Mouse (Mus musculus) lung, postnatal 0 days (tissue): ENCODE data around the gene Sall1.

Source experiments
- CTCF ChIP-seq: IDR thresholded peaks from 2 replicates; pipeline ENCODE4 v1.5.1; 2016; ENCODE audit warnings: antibody characterized with exemption, mild to moderate bottlenecking
- EP300 ChIP-seq: IDR thresholded peaks from 2 replicates; pipeline ENCODE4 v1.6.1; 2016; ENCODE audit warnings: antibody characterized with exemption, mild to moderate bottlenecking, control low read depth

GRCm38 (mm10) chr8:89008784-89009183 lies 35.2 kb downstream of the Sall1 start:
- TF ChIP-seq EP300 = no peak
- TF ChIP-seq CTCF = no peak
